Mouse (Mus musculus): ENCODE results near the gene Enox1. TPM values are rescaled to one million over a fixed set of nuclear protein-coding genes. Genes with fewer than 3 reads are reported as not detected.

Gene Enox1
- 0.52 TPM for polyA plus RNA-seq (2014; fragmentation: Illumina TruSeq; extraction: RNeasy Lipid Tissue Mini Kit (QIAGEN cat#74804); ENCODE audit: low read depth, low replicate concordance)

DNA sequence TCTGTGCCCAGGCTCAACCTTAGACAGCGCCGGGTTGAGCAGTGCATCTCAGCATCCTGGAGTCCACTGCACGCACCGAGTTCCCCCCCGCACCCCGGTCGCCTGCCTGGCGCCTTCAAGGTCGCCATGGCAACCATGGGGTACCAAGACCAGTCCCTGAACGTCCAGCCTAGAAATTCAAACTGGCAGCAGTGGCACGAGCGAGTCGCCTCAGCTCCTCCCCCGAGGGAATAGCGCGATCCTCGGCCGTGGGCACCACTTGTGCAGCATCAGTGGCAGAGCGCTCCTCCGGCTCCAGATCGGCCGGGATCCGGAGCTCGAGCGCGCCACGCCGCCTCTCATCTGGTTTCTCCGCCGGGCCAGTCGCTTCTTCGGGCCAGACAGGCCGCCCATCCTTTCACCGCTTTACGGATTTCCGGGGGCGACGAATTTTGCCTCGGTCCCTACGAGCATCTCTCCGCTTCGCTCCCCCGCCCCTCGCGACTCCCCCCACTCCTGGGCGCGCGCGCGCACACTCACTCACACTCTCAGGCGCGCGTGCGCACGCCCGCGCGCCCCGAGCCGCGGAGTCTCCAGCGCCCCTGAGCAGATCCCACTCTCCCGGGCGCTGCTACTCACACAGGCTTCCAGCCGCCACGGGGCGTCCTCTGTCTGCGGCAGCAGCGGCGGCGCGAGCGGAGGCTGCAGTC lies at the start of gene Enox1:
Enox1 (plus strand) TSS at position 542 of the 689 bp plus-strand sequence.

Other genes with a start within 250 kb of the Enox1 start
- 2.1 TPM for gene Ccdc122, start 120.0 kb upstream of the Enox1 start, polyA plus RNA-seq (2014; fragmentation: Illumina TruSeq; extraction: RNeasy Lipid Tissue Mini Kit (QIAGEN cat#74804); ENCODE audit: low read depth, low replicate concordance)
- gene Lacc1, start 119.9 kb upstream of the Enox1 start, polyA plus RNA-seq (2014; fragmentation: Illumina TruSeq; extraction: RNeasy Lipid Tissue Mini Kit (QIAGEN cat#74804); ENCODE audit: low read depth, low replicate concordance) = 3.4 TPM